Mouse (Mus musculus) forebrain, embryonic 15.5 days (tissue): ENCODE measurements around the gene Rnpc3. TPM values are rescaled to one million over a fixed set of nuclear protein-coding genes. Genes with fewer than 3 reads are reported as not detected.

Experiments used
- polyA plus RNA-seq: library from polyadenylated mRNA; unstranded; fragments of >200 nt; fragmentation: Nextera tagmentation; extraction: Ambion mirVana; gene quantifications from 2 replicates; pipeline ENCODE4 v1.2.1, GENCODE M21; 2015

The Rnpc3 gene
- polyA plus RNA-seq, 1 experiment from 2014 or later = 54.7 TPM

Other genes starting within 250 kb of the Rnpc3 start
- not detected in 2 replicates for gene Amy2a1, start 97.7 kb downstream of the Rnpc3 start, polyA plus RNA-seq
- 9.6 and 9.8 TPM in 2 replicates for gene Amy1, start 23.4 kb downstream of the Rnpc3 start, polyA plus RNA-seq